Mouse (Mus musculus): ENCODE measurements around the gene Enox1.

GRCm38 (mm10) chr14:77615201-77615600 lies 458.6 kb downstream of the Enox1 start:
- TF ChIP-seq POLR2A (IDR thresholded peaks at IDR 0.05; ENCODE audit: insufficient read depth, low read depth, low read length) = no peak
- no peak for TF ChIP-seq CTCF (IDR thresholded peaks at IDR 0.05)
